Mouse (Mus musculus) 3T3-L1 (cell line): Measurements from ENCODE around the gene Ormdl2.
A peak's percentile ranks its signal among the peaks of the same experiment; 100 is the strongest.

Experiments
- DNase-seq: peaks from one replicate; pipeline ENCODE4 v3.0.0-alpha.2; 2015; ENCODE audit warnings: low read depth, low spot score

Gene Ormdl2

DNA sequence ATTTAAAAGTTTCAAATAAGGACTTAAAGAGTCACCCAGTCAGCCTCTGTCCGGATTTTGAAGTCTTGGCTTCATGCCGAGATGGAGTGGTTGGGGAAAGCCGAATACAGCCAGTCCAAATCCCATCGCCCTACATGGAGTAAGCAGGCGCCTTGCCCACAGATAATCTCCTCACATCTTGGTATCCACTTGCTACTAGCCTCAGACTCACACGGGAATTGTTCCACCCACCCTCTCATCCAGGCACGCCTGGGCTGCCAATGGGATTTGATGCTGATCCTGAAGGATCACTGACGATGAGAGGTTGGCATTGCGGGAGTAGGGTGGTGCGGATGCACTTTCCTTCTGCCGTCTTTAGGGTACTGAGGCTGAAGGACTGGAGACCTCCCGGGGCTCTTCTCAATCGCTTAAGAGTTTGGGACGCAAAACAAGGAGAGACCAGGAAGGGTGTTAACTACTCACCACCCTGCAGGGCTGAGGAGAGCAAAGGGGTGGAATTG lies 17.6 kb downstream of the Ormdl2 start, which contains the start of gene Dnajc14:
Gene Dnajc14, plus strand, starts transcription at position 292 of the 500 bp plus-strand sequence.
- DNase-seq: peak; percentile 89

DNA sequence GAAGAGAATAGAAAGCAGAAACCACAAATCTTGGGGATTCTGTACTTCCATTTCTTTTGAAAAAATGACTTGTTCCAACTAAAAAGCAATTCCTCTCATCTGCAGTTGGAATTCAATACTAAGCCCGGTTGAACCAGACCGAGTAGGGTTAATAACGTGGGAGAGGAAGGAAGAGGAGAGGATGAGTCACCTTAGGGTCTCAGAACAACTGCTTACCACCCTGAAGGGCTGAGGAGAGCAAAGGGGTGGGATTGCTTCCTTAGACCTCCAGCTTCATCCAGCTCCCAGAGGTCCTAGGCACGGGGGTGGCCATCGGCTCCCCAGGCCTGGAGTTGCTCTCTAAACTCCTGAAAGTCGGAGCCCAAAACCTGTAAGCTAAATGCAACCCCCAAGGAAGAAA lies 18.1 kb downstream of the Ormdl2 start:
- no peak for DNase-seq

DNA sequence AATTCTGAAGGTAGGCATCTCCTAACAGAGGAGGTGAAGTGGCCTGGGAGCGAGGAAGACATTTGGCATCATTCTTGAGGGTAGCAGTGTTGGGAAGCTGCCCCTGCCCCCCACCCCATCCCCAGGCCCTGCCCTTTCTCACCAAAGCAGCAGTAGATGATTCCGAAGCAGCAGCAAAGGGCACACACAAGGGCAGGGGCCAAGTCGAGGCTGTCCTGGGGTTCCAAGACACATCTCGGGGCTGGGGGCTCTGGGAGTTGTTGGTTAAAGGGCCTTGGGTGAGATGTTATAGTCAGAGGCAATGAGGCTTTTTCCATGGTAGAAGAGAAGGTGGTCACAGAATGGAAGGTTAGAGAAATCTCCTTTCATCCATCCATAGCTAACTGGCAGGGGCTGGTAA lies 18.5 kb downstream of the Ormdl2 start:
- DNase-seq: no peak

DNA sequence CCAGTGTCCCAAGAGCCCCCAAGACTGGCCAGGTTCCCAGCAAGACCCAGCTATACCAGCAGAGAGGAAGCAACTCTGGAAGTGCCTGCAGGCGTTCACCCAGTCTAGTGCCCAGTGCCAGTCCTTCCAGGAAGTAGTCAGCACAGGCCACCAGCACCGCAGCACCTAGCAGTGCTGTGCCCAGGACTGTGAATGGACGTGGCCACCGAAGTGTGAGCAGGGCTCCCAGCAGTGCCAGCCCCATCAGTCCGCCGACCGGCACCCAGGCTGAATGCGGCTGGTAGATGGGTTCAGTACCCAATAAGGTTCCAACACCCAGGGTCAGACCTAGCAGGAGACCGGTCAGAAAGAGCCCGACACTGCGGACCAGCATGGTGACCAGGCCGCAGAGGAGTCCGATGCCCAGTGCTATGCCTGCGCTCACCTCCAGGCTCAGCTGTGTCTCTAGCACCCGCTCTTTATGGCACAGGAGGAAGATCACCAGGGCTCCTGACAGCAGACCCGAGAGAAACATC lies 19.4 kb downstream of the Ormdl2 start:
- DNase-seq: no peak

DNA sequence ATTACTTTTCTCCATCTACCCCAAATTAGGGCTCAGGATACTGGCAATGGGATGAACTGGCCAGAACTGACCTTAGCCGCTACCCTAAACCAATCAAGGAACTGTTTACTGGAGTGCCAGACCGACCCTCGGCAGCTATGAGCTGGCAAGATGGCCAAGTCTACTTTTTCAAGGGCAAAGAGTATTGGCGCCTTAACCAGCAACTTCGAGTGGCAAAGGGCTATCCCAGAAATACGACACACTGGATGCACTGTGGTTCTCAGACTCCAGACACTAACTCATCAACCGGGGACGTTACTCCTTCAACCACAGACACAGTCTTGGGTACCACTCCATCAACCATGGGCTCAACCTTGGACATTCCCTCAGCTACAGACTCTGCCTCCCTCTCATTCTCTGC lies 22.8 kb downstream of the Ormdl2 start:
- no peak for DNase-seq

DNA sequence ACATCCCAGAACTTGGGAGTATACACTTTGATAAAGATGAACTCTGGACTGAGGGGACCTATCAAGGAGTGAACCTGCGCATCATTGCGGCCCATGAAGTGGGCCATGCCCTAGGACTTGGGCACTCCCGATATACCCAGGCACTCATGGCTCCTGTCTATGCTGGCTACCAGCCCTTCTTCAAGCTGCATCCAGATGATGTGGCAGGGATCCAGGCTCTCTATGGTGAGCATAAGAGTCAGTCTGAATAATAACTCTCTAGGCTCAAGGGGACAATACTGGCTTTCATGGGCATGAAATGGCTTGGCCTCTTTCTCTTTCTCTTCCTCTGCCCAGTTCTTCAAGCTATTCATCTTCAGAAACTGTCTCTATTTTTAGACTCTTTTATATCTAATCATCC lies 25.9 kb downstream of the Ormdl2 start:
- no peak for DNase-seq

DNA sequence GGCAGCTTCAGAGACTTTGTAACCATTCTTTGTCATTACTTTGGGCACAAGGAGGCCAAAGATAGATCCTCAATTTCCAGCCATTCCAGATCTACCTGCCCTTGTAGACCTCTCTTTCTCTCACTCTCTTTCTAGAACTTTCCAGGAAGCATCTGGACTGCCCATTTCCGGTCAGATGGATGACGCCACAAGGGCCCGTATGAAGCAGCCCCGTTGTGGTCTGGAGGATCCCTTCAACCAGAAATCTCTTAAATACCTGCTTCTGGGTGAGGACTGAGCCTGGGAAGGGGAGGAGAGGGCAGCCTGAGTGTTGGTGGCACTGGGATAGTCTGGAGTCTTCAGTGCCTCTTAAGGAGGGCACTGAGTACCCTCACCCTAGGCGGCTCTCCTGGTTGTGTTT lies 27.1 kb downstream of the Ormdl2 start:
- DNase-seq: no peak

DNA sequence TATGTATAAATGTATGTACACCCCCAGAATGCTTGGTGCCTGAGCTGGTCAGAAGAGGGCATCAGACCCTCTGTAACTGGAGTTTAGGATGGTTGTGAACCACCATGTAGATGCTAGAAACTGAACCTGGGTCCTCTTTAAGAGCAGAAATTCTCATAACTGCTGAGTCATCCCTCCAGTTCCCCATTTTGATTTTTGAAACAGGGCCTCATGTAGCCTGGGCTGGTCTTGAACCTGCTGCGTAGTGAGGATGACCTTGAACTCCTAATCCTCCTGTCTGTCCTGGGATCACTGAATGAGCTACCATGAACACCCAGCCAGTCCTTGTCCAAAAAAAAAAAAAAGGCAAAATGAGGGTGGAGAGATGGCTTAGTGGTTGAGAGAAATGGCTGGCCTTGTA lies 28.2 kb downstream of the Ormdl2 start:
- DNase-seq: no peak

DNA sequence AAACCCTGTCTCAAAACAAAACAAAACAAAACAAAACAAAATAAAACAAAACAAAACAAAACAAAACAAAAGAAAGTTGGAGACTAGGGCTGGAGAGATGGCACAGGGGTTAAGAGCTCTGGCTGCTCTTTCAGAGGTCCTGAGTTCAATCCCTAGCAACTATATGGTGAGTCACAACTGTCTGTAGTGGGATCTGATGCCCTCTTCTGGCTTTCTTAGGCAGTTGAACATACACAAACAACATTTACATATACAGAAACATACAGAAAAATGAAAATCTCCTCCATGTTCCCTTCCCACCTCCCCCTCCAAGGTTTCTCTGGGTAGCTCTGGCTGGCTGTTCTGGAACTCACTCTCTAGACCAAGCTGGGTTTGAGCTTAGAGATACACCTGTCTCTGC lies 29.4 kb downstream of the Ormdl2 start:
- peak; percentile 43 for DNase-seq

DNA sequence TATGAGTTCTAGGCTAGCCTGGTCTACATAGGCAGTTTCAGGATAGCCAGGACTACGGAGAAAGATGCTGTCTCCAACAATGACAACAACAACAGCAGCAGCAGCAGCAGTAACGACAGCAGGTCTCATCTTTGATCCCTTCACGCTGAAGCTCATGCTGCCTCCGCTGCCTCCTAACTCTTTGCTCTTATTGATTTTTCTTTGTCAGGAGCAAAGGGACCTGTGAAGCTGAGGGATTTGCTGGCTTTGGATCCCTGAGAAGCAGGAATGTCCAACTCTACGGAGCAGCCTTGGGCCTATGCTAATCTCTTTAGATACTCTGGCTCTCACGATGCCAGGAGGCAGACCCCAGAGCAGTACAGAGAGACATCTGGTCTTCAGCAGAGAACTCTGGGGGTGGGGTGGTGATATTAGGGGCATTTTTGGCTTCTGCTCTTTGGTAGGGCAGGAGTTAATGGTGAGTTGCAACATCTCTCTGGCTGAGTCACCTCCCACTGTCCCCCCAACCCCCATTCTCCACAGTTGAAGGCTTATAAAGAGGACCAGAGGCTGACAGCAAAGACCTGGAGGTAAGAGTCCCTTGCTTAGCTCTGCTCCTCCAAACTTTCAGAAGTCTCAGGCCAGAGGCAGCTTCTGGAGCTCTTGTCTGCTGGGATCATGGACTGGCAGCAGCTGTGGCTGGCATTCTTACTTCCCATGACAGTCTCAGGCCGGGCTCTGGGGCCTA lies 30.9 kb downstream of the Ormdl2 start, which contains the start of gene Mmp19:
Gene Mmp19, plus strand, starts transcription at position 513 of the 727 bp plus-strand sequence.
- DNase-seq: peak; percentile 77

DNA sequence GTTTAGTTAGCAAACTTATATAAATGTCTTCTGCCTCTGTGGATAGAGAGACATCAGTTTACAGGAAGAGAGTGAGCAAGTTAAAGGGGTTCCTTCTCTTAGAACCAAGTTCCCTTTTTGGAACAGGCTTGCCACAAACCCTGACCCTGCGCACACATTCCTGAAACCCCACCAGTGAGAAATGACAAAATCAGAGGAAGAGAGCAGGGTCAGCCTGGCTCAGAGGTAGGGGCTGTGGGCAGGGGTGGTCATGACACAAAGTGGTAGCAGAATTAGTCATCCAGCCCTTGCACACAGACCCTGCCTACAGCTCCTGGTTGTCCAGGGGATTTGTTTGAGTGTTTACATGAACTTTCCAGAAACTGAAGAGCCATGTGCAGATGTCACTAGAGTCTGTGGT lies 41.2 kb downstream of the Ormdl2 start:
- DNase-seq: peak; percentile 42

DNA sequence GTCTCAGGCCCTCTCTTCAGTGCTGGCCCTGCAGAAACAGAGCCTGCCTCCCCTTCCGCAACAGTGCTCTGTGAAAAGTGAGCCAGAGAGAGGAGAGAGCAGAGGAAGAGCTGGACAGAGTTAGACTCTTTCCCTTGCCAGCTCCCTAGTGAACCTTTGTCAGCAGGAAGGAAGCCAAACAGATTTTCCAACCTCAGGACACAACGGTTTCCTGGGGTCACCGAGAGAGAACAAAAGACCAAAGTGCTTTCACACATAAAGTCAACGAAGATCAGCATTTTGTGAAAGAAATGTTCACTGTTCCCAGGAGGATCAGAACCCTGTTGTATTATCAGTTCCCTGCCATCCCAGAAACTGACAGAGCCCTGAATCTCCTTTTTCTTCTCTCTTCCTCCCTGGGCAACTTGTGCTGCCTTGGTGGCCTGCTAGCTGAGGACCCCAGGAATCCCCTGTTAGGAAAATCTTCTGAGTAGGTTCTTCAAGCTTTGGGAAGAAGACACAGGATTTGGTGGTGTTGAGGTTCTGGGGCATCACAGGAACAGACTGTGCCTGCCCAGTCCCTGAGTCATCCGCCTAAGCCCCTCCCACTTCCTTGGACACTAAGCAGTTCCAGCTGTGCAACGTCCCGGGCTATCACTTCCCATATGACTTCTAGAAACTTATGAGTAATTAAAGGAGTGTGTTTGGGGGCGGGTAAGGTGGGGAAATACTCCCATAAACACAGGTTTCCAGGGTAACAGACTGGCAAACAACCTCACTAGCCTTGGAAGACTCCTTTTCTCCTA lies 42.2 kb downstream of the Ormdl2 start:
- DNase-seq: peak; percentile 99

DNA sequence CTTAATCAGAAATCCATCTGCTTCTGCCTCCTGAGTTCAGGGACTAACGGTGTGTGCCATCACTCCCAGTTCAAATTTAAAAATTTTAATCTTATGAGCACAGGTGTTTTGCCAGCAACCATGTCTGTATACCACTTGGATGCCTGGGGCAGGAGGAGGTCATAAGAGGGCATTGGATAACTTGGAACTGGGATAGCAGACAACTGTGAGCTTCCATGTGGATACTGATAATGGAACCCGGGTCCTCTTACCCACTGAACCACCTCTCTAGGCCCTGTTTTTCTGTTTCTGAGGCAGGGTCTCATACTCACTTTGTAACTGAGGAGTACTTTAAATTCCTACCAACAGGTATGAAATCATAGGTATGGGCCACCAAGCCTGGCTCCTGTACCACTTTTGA lies 43.0 kb downstream of the Ormdl2 start:
- no peak for DNase-seq

DNA sequence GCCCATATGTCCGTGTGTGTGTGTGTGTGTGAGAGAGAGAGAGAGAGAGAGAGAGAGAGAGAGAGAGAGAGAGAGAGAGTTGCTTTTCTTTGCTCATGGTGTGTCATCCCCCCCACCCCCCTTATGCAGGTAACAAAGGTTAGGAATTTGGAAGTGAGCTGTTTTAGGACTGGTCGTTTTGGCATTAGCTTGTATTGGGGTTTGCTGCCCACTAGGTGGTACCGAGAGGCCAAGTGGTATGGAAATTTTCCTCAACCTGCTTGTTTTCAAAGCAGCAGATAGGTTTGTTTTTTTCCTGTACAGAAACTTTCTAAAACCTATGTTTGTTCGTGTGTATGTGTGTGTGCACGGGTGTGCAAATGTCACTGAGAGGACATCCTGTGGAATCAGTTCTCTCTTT lies 47.8 kb downstream of the Ormdl2 start:
- peak; percentile 65 for DNase-seq

DNA sequence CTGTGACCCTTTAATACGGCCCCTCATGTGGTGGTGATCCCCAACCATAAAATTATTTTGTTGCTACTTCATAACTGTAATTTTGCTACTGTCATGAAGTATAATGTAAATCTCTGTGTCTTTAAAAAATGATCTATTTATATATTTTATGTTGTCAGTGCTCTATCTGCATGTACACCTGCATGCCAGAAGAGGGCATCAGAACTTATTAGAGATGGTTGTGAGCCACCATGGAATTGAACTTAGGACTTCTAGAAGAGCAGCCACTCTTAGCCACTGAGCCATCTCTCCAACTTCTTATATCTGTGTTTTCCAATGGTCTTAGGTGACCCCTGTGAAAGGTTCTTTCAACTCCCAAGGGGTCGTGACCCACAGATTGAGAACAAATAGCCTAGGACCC lies 48.5 kb downstream of the Ormdl2 start:
- DNase-seq: peak; percentile 53
